Mouse (Mus musculus) lung, embryonic 16.5 days (tissue): Measurements from ENCODE around the gene Alyref. TPM values are rescaled to one million over a fixed set of nuclear protein-coding genes. Genes with fewer than 3 reads are reported as not detected.

ENCODE experiments used
- ATAC-seq: fragments of 200-750 bp; cut with Nextera tagmentation; 2 replicates; pipeline ENCODE4 v1.8.0; 2017; ENCODE audit warnings: low read depth, mild to moderate bottlenecking, moderate library complexity
- H3K27ac ChIP-seq: fragments of 300-500 bp; sonication (generic); 2 replicates; pipeline ENCODE4 v1.5.1; 2014; ENCODE audit warnings: mild to moderate bottlenecking, control low read depth, low read length
- H3K27me3 ChIP-seq: fragments of 300-500 bp; sonication (generic); 2 replicates; pipeline ENCODE4 v1.6.1; 2014; ENCODE audit warnings: low read depth, low read length, mixed read lengths; ENCODE audit not compliant: control insufficient read depth, insufficient read depth
- H3K36me3 ChIP-seq: fragments of 300-500 bp; sonication (generic); 2 replicates; pipeline ENCODE4 v1.6.1; 2014; ENCODE audit warnings: low read length; ENCODE audit not compliant: control insufficient read depth, insufficient read depth
- H3K4me1 ChIP-seq: fragments of 300-500 bp; sonication (generic); replicated peaks from 2 replicates; pipeline ENCODE4 v1.6.1; 2014; ENCODE audit warnings: low read length, mixed read lengths; ENCODE audit not compliant: control insufficient read depth, insufficient read depth
- H3K4me2 ChIP-seq: fragments of 300-500 bp; sonication (generic); 2 replicates; pipeline ENCODE4 v1.6.1; 2014; ENCODE audit warnings: low read depth, low read length, control low read depth
- H3K4me3 ChIP-seq: fragments of 300-500 bp; sonication (generic); 2 replicates; pipeline ENCODE4 v1.5.1; 2014; ENCODE audit warnings: mild to moderate bottlenecking, low read length, control low read depth
- H3K9ac ChIP-seq: fragments of 300-500 bp; sonication (generic); 2 replicates; pipeline ENCODE4 v1.6.1; 2014; ENCODE audit warnings: low read length, control low read depth
- H3K9me3 ChIP-seq: fragments of 300-500 bp; sonication (generic); 2 replicates; pipeline ENCODE4 v1.6.1; 2016; ENCODE audit warnings: low read length; ENCODE audit not compliant: control insufficient read depth
- WGBS: fragments of 180-500 bp; shearing (Covaris S2); extraction: QIAGEN DNeasy Blood & Tissue Kit; methylation state at CpG from one replicate; pipeline ENCODE4 v1.1.7; 2014; 5-methylcytosine and 5-hydroxymethylcytosine counted together
- polyA plus RNA-seq: library from polyadenylated mRNA; unstranded; fragments of >200 nt; fragmentation: Nextera tagmentation; extraction: Ambion mirVana; gene quantifications from 2 replicates; pipeline ENCODE4 v1.2.1, GENCODE M21; 2015

Alyref gene
- 82.6 and 266 TPM in 2 replicates for polyA plus RNA-seq

DNA sequence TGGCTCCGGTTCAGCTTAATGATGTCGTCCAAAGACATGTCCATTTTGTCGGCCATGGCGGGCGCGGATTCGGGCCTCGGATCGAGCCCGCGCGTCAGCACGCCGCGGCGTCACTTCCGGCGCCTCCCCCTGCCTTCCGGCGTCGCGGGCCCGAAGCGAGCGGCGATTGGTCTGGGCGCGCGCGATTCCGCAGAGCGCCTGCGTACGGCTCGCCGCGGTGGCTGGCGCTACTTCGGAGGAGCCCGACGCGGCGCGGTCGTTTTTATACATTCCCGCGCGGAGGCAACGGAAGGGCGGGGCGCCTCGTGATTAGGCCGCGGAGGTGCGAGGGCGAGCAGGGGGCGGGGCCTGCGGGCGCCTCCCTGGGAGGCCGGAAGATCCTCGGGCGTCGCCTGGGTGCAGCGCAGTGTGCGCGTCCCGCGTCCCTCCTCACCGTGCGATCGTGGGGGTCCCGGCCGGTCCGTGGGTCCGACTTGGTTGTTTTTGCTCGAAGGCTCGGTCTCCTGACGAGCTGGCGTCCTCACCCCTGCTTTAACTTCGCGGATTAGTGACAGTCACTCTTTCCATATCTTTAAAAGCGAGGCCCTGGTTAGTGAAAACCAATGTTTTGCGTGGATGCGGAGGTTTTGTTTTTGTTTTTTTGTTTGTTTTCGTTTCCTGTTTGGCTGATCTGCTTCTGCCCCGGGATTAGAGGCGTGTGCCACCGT lies at the start of gene Alyref, which contains the start of gene Anapc11:
Alyref (minus strand) TSS at position 83 of the 707 bp plus-strand sequence.
Anapc11 (plus strand) TSS at position 139 of the 707 bp plus-strand sequence.
- Histone ChIP-seq H3K36me3 (peaks cover 43% of the 10 kb centered on the region), H3K27me3 (no peaks in the 10 kb centered on the region), H3K9me3 (no peaks in the 10 kb centered on the region), H3K4me3 (peak within 1 kb of the TSS; percentile 93), H3K9ac (peak within 1 kb of the TSS; percentile 97), H3K4me1 (peaks cover 20% of the 10 kb centered on the region), H3K27ac (peak within 1 kb of the TSS; percentile 87), H3K4me2 (peak within 1 kb of the TSS; percentile 92)
- peak; percentile 98 for ATAC-seq
- under 1% methylated on average over 83 of the region's 88 CpGs for WGBS

GRCm38 (mm10) chr11:120647047-120647830 lies 49.1 kb upstream of the Alyref start:
- ATAC-seq, result no peak
- Histone ChIP-seq H3K4me3 (peak overlapping the region; percentile 25; the same call in 1 of the 2 replicates), H3K9ac (peak overlapping the region; percentile 55; the same call in 1 of the 2 replicates), H3K9me3 (no peaks in the 10 kb centered on the region), H3K4me1 (peaks cover 12% of the 10 kb centered on the region), H3K27me3 (peaks cover 5% of the 10 kb centered on the region; the same call in 1 of the 2 replicates), H3K4me2 (peak overlapping the region; percentile 44), H3K27ac (no peak overlapping the region), H3K36me3 (no peaks in the 10 kb centered on the region)
- 71% methylated on average over 35 of the region's 35 CpGs for WGBS

GRCm38 (mm10) chr11:120643601-120643987 lies 45.4 kb upstream of the Alyref start, which contains the start of gene Pycr1:
Pycr1 (minus strand) TSS chr11:120643769.
- H3K9me3 ChIP-seq, result no peaks in the 10 kb centered on the region
- no peaks in the 10 kb centered on the region for H3K36me3 ChIP-seq
- H3K4me1 ChIP-seq, result peaks cover 12% of the 10 kb centered on the region
- peaks cover 3% of the 10 kb centered on the region; the same call in 1 of the 2 replicates for H3K27me3 ChIP-seq
- peak within 1 kb of the TSS; percentile 91 for H3K4me2 ChIP-seq
- H3K9ac ChIP-seq, result peak within 1 kb of the TSS; percentile 73
- WGBS, result 0% methylated on average over 15 of the region's 15 CpGs
- H3K4me3 ChIP-seq, result peak within 1 kb of the TSS; percentile 56
- peak; percentile 99 for ATAC-seq
- no peak within 1 kb of the TSS for H3K27ac ChIP-seq

GRCm38 (mm10) chr11:120642939-120643600 lies 44.9 kb upstream of the Alyref start:
- H3K9ac ChIP-seq, result peak overlapping the region; percentile 73
- no peak overlapping the region for H3K27ac ChIP-seq
- WGBS, result under 1% methylated on average over 18 of the region's 18 CpGs

DNA sequence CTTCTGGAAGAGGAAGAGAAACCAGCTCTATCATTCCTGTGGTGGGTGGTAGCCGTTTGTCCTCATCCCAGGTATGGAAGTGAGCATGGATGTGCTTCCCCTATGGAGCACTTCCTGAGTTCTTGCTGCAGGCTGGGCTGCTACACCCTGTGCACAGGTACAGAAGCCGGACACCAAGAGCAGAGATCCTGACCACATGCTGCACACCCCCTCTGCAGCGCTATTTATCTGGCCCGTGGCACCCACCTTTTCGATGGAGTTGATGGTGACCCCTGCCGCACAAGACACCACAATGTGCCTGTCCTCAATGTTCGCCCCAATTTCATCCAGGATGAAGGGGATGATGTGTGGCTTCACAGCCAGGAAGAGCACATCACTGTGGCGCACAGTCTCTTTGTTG lies 43.7 kb upstream of the Alyref start:
- WGBS, result 82% methylated on average over 8 of the region's 8 CpGs
- peaks cover 10% of the 10 kb centered on the region for H3K4me1 ChIP-seq
- H3K27ac ChIP-seq, result no peak overlapping the region
- ATAC-seq, result no peak
- H3K4me2 ChIP-seq, result no peak overlapping the region
- H3K9ac ChIP-seq, result no peak overlapping the region
- no peaks in the 10 kb centered on the region for H3K9me3 ChIP-seq
- no peaks in the 10 kb centered on the region for H3K36me3 ChIP-seq
- peaks cover 2% of the 10 kb centered on the region; the same call in 1 of the 2 replicates for H3K27me3 ChIP-seq
- no peak overlapping the region for H3K4me3 ChIP-seq

More at GRCm38 (mm10) chr11:120642939-120643600, 44.9 kb upstream of the Alyref start:
- H3K4me2 ChIP-seq, result peak overlapping the region; percentile 91
- no peaks in the 10 kb centered on the region for H3K36me3 ChIP-seq
- no peaks in the 10 kb centered on the region for H3K9me3 ChIP-seq
- peak; percentile 59 for ATAC-seq
- peaks cover 10% of the 10 kb centered on the region for H3K4me1 ChIP-seq
- peaks cover 3% of the 10 kb centered on the region; the same call in 1 of the 2 replicates for H3K27me3 ChIP-seq
- peak overlapping the region; percentile 56 for H3K4me3 ChIP-seq

DNA sequence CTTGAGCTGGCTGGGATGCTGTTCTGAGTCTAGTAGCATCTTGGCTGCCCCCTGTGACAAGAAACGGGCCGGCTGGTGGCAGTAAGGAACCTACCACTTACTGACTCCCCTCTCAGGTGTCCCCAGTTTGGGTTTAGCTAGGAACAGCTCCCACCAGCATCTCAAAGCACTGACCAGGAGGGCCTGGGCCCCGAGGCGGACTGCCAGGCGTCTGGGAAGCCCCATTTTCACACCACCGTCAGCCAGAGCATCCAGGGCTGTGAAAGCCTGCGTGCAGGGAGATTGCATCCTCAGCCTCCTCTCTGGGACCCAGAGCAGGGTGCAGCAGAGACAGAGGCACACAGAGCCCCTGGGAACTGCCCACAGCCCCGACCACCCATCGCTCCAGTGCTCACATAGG lies 43.1 kb upstream of the Alyref start:
- no peaks in the 10 kb centered on the region for H3K36me3 ChIP-seq
- no peaks in the 10 kb centered on the region for H3K27me3 ChIP-seq
- H3K27ac ChIP-seq, result no peak overlapping the region
- no peak overlapping the region for H3K4me3 ChIP-seq
- no peak overlapping the region for H3K4me2 ChIP-seq
- WGBS, result 61% methylated on average over 9 of the region's 9 CpGs
- H3K4me1 ChIP-seq, result peaks cover 10% of the 10 kb centered on the region
- H3K9ac ChIP-seq, result no peak overlapping the region
- H3K9me3 ChIP-seq, result no peaks in the 10 kb centered on the region
- ATAC-seq, result no peak

DNA sequence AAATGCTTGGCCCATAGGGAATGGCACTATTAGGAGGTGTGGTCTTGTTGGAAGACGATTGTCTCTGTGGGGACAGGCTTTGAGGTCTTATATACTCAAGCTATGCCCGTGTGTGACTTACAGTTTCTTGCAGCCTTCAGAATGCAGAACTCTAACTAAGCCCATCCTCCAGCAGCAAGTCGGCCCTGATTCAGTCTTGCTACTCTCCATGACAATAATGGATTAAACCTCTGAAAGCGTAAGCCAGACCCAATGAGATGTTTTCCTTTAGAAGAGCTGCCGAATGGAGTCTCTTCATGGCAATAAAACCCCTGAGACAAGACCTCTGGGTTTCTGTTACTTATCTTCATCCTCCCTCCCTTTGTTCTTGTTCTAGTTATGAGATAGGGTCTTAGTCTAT lies 36.6 kb upstream of the Alyref start:
- no peak for ATAC-seq
- Histone ChIP-seq H3K36me3 (no peaks in the 10 kb centered on the region), H3K27ac (no peak overlapping the region), H3K9ac (no peak overlapping the region), H3K4me3 (no peak overlapping the region), H3K4me1 (peaks cover 28% of the 10 kb centered on the region), H3K27me3 (no peaks in the 10 kb centered on the region), H3K9me3 (no peaks in the 10 kb centered on the region), H3K4me2 (no peak overlapping the region)
- WGBS, result 85% methylated on average over 5 of the region's 5 CpGs

DNA sequence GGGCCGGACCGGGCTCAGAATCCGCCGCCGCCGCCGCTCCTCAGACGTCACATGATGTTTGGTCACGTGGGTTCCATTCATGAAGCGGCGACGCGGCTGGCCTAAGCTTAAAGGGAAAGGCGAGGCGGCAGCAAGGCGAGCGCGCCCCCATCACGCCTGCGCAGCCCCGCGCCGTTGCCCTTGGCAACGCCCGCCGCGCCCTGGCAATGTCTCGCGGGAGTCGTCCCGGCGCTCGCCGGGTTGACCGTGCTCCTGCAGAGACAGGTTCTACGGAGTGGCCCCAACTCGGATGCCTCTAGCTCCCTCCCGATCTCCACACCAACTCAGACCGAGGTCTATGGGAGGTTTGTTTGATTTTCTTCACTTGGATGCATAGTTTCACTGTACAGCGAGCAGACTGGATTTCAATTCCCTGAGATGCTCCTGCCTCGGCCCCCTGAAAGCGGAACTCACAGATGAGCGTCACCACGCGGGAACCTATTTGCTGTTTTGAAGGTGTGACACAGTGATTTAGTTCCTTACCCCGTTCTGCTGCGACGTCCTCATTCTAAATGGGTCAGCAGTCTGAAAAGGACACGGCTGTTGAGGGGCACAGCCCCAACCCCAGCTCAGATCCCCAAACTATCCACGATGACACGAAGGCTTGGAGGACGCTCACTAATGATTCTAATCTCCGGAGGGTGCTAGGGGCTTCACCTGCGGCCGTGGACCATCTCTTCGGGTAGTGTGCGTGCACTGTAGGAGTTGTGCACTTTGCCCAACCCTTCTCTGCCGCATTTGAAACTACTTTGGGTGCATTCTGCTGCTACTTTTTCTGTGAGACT lies 35.6 kb upstream of the Alyref start, which contains the start of gene Mafg:
Mafg (minus strand) TSS at position 81 of the 824 bp plus-strand sequence.
- Histone ChIP-seq H3K27me3 (no peaks in the 10 kb centered on the region), H3K9me3 (no peaks in the 10 kb centered on the region), H3K4me2 (peak within 1 kb of the TSS; percentile 92), H3K27ac (peak within 1 kb of the TSS; percentile 86), H3K4me1 (peaks cover 30% of the 10 kb centered on the region), H3K9ac (peak within 1 kb of the TSS; percentile 92), H3K4me3 (peak within 1 kb of the TSS; percentile 76), H3K36me3 (peaks cover 2% of the 10 kb centered on the region)
- WGBS, result 14% methylated on average over 42 of the region's 58 CpGs
- peak; percentile 92 for ATAC-seq
